Mouse (Mus musculus): Measurements from ENCODE around the gene H2al1m. TPM values are rescaled to one million over a fixed set of nuclear protein-coding genes. Genes with fewer than 3 reads are reported as not detected.
"Not testable (repeated sequence)": the region's sequence is repeated elsewhere in the genome, so short reads cannot be mapped to it uniquely, and the experiment has no call there.

H2al1m gene
- not detected in 2 replicates for polyA plus RNA-seq (2016; fragmentation: Nextera tagmentation; extraction: Ambion mirVana)

- H3K36me3 ChIP-seq (replicated peaks); DNase-seq (ENCODE audit: low spot score); H3K4me1 ChIP-seq; H3K27me3 ChIP-seq (replicated peaks; ENCODE audit: low read depth, poor library complexity, severe bottlenecking); H3K27ac ChIP-seq (replicated peaks); H3K9me3 ChIP-seq; H3K4me3 ChIP-seq: not testable (repeated sequence)
- WGBS, result no CpG with 5 or more reads among the region's 1 CpGs
Observed at GRCm38 (mm10) chrX:9283464-9283863, at the start of gene H2al1m. TSS of gene H2al1m (plus strand) at chrX:9283764.

GRCm38 (mm10) chrX:9240737-9241591 lies 42.6 kb upstream of the H2al1m start:
- no peak for DNase-seq (ENCODE audit: low spot score)
- Histone ChIP-seq H3K4me3 (no peak overlapping the region), H3K27me3 (replicated peaks; ENCODE audit: low read depth, poor library complexity, severe bottlenecking) (no peaks in the 10 kb centered on the region), H3K27ac (replicated peaks) (no peak overlapping the region), H3K4me1 (no peaks in the 10 kb centered on the region), H3K9me3 (no peaks in the 10 kb centered on the region), H3K36me3 (replicated peaks) (no peaks in the 10 kb centered on the region)
- WGBS, result 79% methylated on average over 5 of the region's 5 CpGs

GRCm38 (mm10) chrX:9243381-9243864 lies 40.1 kb upstream of the H2al1m start:
- no peaks in the 10 kb centered on the region for H3K4me1 ChIP-seq
- 80% methylated on average over 8 of the region's 8 CpGs for WGBS
- no peaks in the 10 kb centered on the region for H3K36me3 ChIP-seq (replicated peaks)
- H3K4me3 ChIP-seq, result no peak overlapping the region
- no peak overlapping the region for H3K27ac ChIP-seq (replicated peaks)
- no peaks in the 10 kb centered on the region for H3K9me3 ChIP-seq
- no peak for DNase-seq (ENCODE audit: low spot score)
- H3K27me3 ChIP-seq (replicated peaks; ENCODE audit: low read depth, poor library complexity, severe bottlenecking), result no peaks in the 10 kb centered on the region

GRCm38 (mm10) chrX:9244603-9245336 lies 38.8 kb upstream of the H2al1m start:
- Histone ChIP-seq H3K27ac (replicated peaks) (no peak overlapping the region), H3K27me3 (replicated peaks; ENCODE audit: low read depth, poor library complexity, severe bottlenecking) (no peaks in the 10 kb centered on the region), H3K36me3 (replicated peaks) (no peaks in the 10 kb centered on the region), H3K9me3 (no peaks in the 10 kb centered on the region), H3K4me1 (no peaks in the 10 kb centered on the region), H3K4me3 (no peak overlapping the region)
- DNase-seq (ENCODE audit: low spot score), result no peak
- WGBS, result 74% methylated on average over 12 of the region's 12 CpGs

- no peak overlapping the region for H3K27ac ChIP-seq (replicated peaks)
- no peak overlapping the region for H3K4me3 ChIP-seq
- 67% methylated on average over 5 of the region's 5 CpGs for WGBS
- H3K27me3 ChIP-seq (replicated peaks; ENCODE audit: low read depth, poor library complexity, severe bottlenecking), result no peaks in the 10 kb centered on the region
- no peaks in the 10 kb centered on the region for H3K4me1 ChIP-seq
- no peaks in the 10 kb centered on the region for H3K36me3 ChIP-seq (replicated peaks)
- no peaks in the 10 kb centered on the region for H3K9me3 ChIP-seq
- no peak for DNase-seq (ENCODE audit: low spot score)
Observed at GRCm38 (mm10) chrX:9248911-9249310, 34.7 kb upstream of the H2al1m start.

- H3K27ac ChIP-seq (replicated peaks), result no peak overlapping the region
- 84% methylated on average over 10 of the region's 10 CpGs for WGBS
- H3K4me1 ChIP-seq, result no peaks in the 10 kb centered on the region
- no peak overlapping the region for H3K4me3 ChIP-seq
- no peaks in the 10 kb centered on the region for H3K9me3 ChIP-seq
- H3K36me3 ChIP-seq (replicated peaks), result no peaks in the 10 kb centered on the region
- no peaks in the 10 kb centered on the region for H3K27me3 ChIP-seq (replicated peaks; ENCODE audit: low read depth, poor library complexity, severe bottlenecking)
- no peak for DNase-seq (ENCODE audit: low spot score)
Observed at GRCm38 (mm10) chrX:9253990-9254389, 29.6 kb upstream of the H2al1m start.

GRCm38 (mm10) chrX:9254901-9255300 lies 28.7 kb upstream of the H2al1m start:
- 92% methylated on average over 3 of the region's 3 CpGs for WGBS
- Histone ChIP-seq H3K9me3 (no peaks in the 10 kb centered on the region), H3K4me3 (no peak overlapping the region), H3K27ac (replicated peaks) (no peak overlapping the region), H3K27me3 (replicated peaks; ENCODE audit: low read depth, poor library complexity, severe bottlenecking) (no peaks in the 10 kb centered on the region), H3K4me1 (no peaks in the 10 kb centered on the region), H3K36me3 (replicated peaks) (no peaks in the 10 kb centered on the region)
- DNase-seq (ENCODE audit: low spot score), result no peak

- Histone ChIP-seq H3K36me3 (replicated peaks) (no peaks in the 10 kb centered on the region), H3K27me3 (replicated peaks; ENCODE audit: low read depth, poor library complexity, severe bottlenecking) (no peaks in the 10 kb centered on the region), H3K4me1 (no peaks in the 10 kb centered on the region), H3K27ac (replicated peaks) (no peak within 1 kb of the TSS), H3K4me3 (no peak within 1 kb of the TSS), H3K9me3 (no peaks in the 10 kb centered on the region)
- 89% methylated on average over 5 of the region's 5 CpGs for WGBS
- DNase-seq (ENCODE audit: low spot score), result no peak
Observed at GRCm38 (mm10) chrX:9256766-9257165, 26.8 kb upstream of the H2al1m start, which contains the start of gene Gm14862. TSS of gene Gm14862 (minus strand) at chrX:9256899.

- Histone ChIP-seq H3K9me3 (no peaks in the 10 kb centered on the region), H3K27ac (replicated peaks) (no peak overlapping the region), H3K4me3 (no peak overlapping the region), H3K27me3 (replicated peaks; ENCODE audit: low read depth, poor library complexity, severe bottlenecking) (no peaks in the 10 kb centered on the region), H3K36me3 (replicated peaks) (no peaks in the 10 kb centered on the region), H3K4me1 (no peaks in the 10 kb centered on the region)
- 87% methylated on average over 7 of the region's 7 CpGs for WGBS
- DNase-seq (ENCODE audit: low spot score), result no peak
Observed at GRCm38 (mm10) chrX:9257831-9258230, 25.7 kb upstream of the H2al1m start.

- Histone ChIP-seq H3K4me1 (no peaks in the 10 kb centered on the region), H3K9me3 (no peaks in the 10 kb centered on the region)
- WGBS, result 74% methylated on average over 1 of the region's 1 CpGs
Observed at GRCm38 (mm10) chrX:9259267-9259666, 24.3 kb upstream of the H2al1m start.

GRCm38 (mm10) chrX:9271112-9271511 lies 12.5 kb upstream of the H2al1m start:
- Histone ChIP-seq H3K9me3 (no peaks in the 10 kb centered on the region), H3K27ac (replicated peaks) (no peak overlapping the region), H3K4me1 (no peaks in the 10 kb centered on the region), H3K27me3 (replicated peaks; ENCODE audit: low read depth, poor library complexity, severe bottlenecking) (peaks cover 10% of the 10 kb centered on the region), H3K4me3 (no peak overlapping the region), H3K36me3 (replicated peaks) (no peaks in the 10 kb centered on the region)
- no peak for DNase-seq (ENCODE audit: low spot score)
- WGBS, result 67% methylated on average over 3 of the region's 3 CpGs

More at GRCm38 (mm10) chrX:9259267-9259666, 24.3 kb upstream of the H2al1m start:
- H3K4me3 ChIP-seq, result no peak overlapping the region
- H3K27ac ChIP-seq (replicated peaks), result no peak overlapping the region
- no peaks in the 10 kb centered on the region for H3K27me3 ChIP-seq (replicated peaks; ENCODE audit: low read depth, poor library complexity, severe bottlenecking)
- no peak for DNase-seq (ENCODE audit: low spot score)
- H3K36me3 ChIP-seq (replicated peaks), result no peaks in the 10 kb centered on the region

- H3K27me3 ChIP-seq (replicated peaks; ENCODE audit: low read depth, poor library complexity, severe bottlenecking), result peaks cover 10% of the 10 kb centered on the region
- peak overlapping the region; percentile 71 for H3K27ac ChIP-seq (replicated peaks)
- H3K36me3 ChIP-seq (replicated peaks), result no peaks in the 10 kb centered on the region
- H3K9me3 ChIP-seq, result no peaks in the 10 kb centered on the region
- DNase-seq (ENCODE audit: low spot score), result no peak
- H3K4me3 ChIP-seq, result peak overlapping the region; percentile 64
- H3K4me1 ChIP-seq, result no peaks in the 10 kb centered on the region
- 25% methylated on average over 8 of the region's 8 CpGs for WGBS
Observed at GRCm38 (mm10) chrX:9271947-9272459, 11.6 kb upstream of the H2al1m start.

Measured in embryonic facial prominence, embryonic 10.5 days (tissue).